13 mouse cellular contexts compared by ENCODE assay signal in genomic region chr9:44070844-44071231, GRCm38 (mm10). TPM values are rescaled to one million over a fixed set of nuclear protein-coding genes. Genes with fewer than 3 reads are reported as not detected.
DNase-seq lines count a peak whose midpoint lies in the region; ATAC-seq lines count a peak whose summit lies in the region.
"Had no signal": no experiment of that assay in that cellular context is flagged by ENCODE, and none has a peak within 500 bp of the region (broad histone marks: within the 10 kb centered on the region; RNA-seq: fewer than 3 reads in every experiment).

No protein-coding gene starts in this region.

- H3K9me3 ChIP-seq in forebrain, embryonic 14.5 days (replicated peaks; ENCODE audit: control insufficient read depth, low read length), result no peaks in the 10 kb centered on the region
- no peaks in the 10 kb centered on the region for H3K9me3 ChIP-seq in forebrain, embryonic 12.5 days
- H3K9me3 ChIP-seq in kidney, embryonic 15.5 days (replicated peaks), result no peaks in the 10 kb centered on the region
- no peaks in the 10 kb centered on the region for H3K9me3 ChIP-seq in hindbrain, embryonic 15.5 days
- H3K9me3 ChIP-seq: lung, embryonic 15.5 days had no signal

- H3K27me3 ChIP-seq in forebrain, embryonic 14.5 days (replicated peaks; ENCODE audit: control insufficient read depth, insufficient read depth, low read length), result no peaks in the 10 kb centered on the region
- H3K27me3 ChIP-seq in forebrain, embryonic 12.5 days, result peaks cover 16% of the 10 kb centered on the region
- no peaks in the 10 kb centered on the region for H3K27me3 ChIP-seq in kidney, embryonic 15.5 days
- no peaks in the 10 kb centered on the region for H3K27me3 ChIP-seq in hindbrain, embryonic 15.5 days

- H3K27ac ChIP-seq in forebrain, embryonic 14.5 days (ENCODE audit: low read depth, low read length), result no peak overlapping the region
- H3K27ac ChIP-seq in forebrain, embryonic 12.5 days, result no peak overlapping the region
- H3K27ac ChIP-seq in kidney, embryonic 15.5 days, result 0 out of 2 replicates have a peak overlapping the region, but pooled peaks have one; percentile 13
- H3K27ac ChIP-seq in hindbrain, embryonic 15.5 days (replicated peaks), result 0 out of 2 replicates have a peak overlapping the region, but pooled peaks have one; percentile 5
- H3K27ac ChIP-seq: lung, embryonic 15.5 days had no signal

- H3K4me1 ChIP-seq in forebrain, embryonic 14.5 days (ENCODE audit: control insufficient read depth, insufficient read depth, low read length), result peaks cover 21% of the 10 kb centered on the region
- H3K4me1 ChIP-seq in forebrain, embryonic 12.5 days, result peaks cover 55% of the 10 kb centered on the region
- H3K4me1 ChIP-seq in kidney, embryonic 15.5 days, result peaks cover 61% of the 10 kb centered on the region
- H3K4me1 ChIP-seq in hindbrain, embryonic 15.5 days (replicated peaks), result peaks cover 31% of the 10 kb centered on the region

- no peak overlapping the region for H3K4me3 ChIP-seq in forebrain, embryonic 14.5 days (ENCODE audit: low read depth, low read length)
- no peak overlapping the region for H3K4me3 ChIP-seq in forebrain, embryonic 12.5 days (replicated peaks)
- no peak overlapping the region for H3K4me3 ChIP-seq in kidney, embryonic 15.5 days (replicated peaks)
- H3K4me3 ChIP-seq in hindbrain, embryonic 15.5 days, result no peak overlapping the region
- H3K4me3 ChIP-seq: lung, embryonic 15.5 days had no signal

- no peak for DNase-seq in forebrain, embryonic 14.5 days (ENCODE audit: low spot score)
- no peak for DNase-seq in kidney, postnatal 10 days
- peak; percentile 32 for DNase-seq in embryo, embryonic 9.5 days (ENCODE audit: extremely low spot score)
- DNase-seq in urinary bladder, postnatal 36 days (ENCODE audit: low spot score in 2 of 2), result no peak
- DNase-seq in layer of hippocampus, adult 9-10 months (ENCODE audit: low spot score), result no peak
- DNase-seq: midbrain, embryonic 14.5 days had no signal

- no peak overlapping the region for H3K4me2 ChIP-seq in forebrain, embryonic 14.5 days (ENCODE audit: low read length)
- H3K4me2 ChIP-seq in forebrain, embryonic 12.5 days, result no peak overlapping the region
- no peak overlapping the region for H3K4me2 ChIP-seq in kidney, embryonic 15.5 days
- no peak overlapping the region for H3K4me2 ChIP-seq in hindbrain, embryonic 15.5 days
- H3K4me2 ChIP-seq: lung, embryonic 15.5 days had no signal

- no peak for ATAC-seq in forebrain, embryonic 14.5 days
- ATAC-seq in forebrain, embryonic 12.5 days (ENCODE audit: low FRiP score), result no peak
- no peak for ATAC-seq in kidney, embryonic 15.5 days (replicated peaks; ENCODE audit: low FRiP score)
- ATAC-seq in hindbrain, embryonic 15.5 days (ENCODE audit: low FRiP score, low read depth), result no peak

- H3K36me3 ChIP-seq in forebrain, embryonic 14.5 days (ENCODE audit: control insufficient read depth, insufficient read depth, low read length), result no peaks in the 10 kb centered on the region
- H3K36me3 ChIP-seq in forebrain, embryonic 12.5 days (replicated peaks), result no peaks in the 10 kb centered on the region
- H3K36me3 ChIP-seq in kidney, embryonic 15.5 days, result no peaks in the 10 kb centered on the region
- no peaks in the 10 kb centered on the region for H3K36me3 ChIP-seq in hindbrain, embryonic 15.5 days
- H3K36me3 ChIP-seq: lung, embryonic 15.5 days had no signal

- 57% methylated on average over 8 of the region's 8 CpGs for WGBS in forebrain, embryonic 14.5 days
- 49% methylated on average over 8 of the region's 8 CpGs for WGBS in forebrain, embryonic 12.5 days
- 23% methylated on average over 8 of the region's 8 CpGs for WGBS in kidney, embryonic 15.5 days
- WGBS in hindbrain, embryonic 15.5 days, result 42% methylated on average over 8 of the region's 8 CpGs

- 0 out of 2 replicates have a peak overlapping the region, but pooled peaks have one; percentile 5 for H3K9ac ChIP-seq in forebrain, embryonic 14.5 days (ENCODE audit: low read length)
- H3K9ac ChIP-seq in forebrain, embryonic 12.5 days, result no peak overlapping the region; the same call in 1 of the 2 replicates
- H3K9ac ChIP-seq in kidney, embryonic 15.5 days, result no peak overlapping the region
- no peak overlapping the region for H3K9ac ChIP-seq in hindbrain, embryonic 15.5 days
- H3K9ac ChIP-seq: lung, embryonic 15.5 days had no signal

RNA-seq across cellular contexts. Expression of gene Usp2, which starts 4.0 kb away (rescaled TPM):
- polyA plus RNA-seq in forebrain, embryonic 14.5 days (2014; fragmentation: Nextera tagmentation; extraction: Ambion mirVana), result 6.9 and 8.2 TPM in 2 replicates
- polyA plus RNA-seq in forebrain, embryonic 12.5 days (2016; fragmentation: Nextera tagmentation; extraction: Ambion mirVana), result 10.2 and 14.6 TPM in 2 replicates
- polyA plus RNA-seq in kidney, embryonic 15.5 days (2015; fragmentation: Nextera tagmentation; extraction: Ambion mirVana), result 31.9 and 36.8 TPM in 2 replicates
- 12.2 and 15.2 TPM in 2 replicates for polyA plus RNA-seq in hindbrain, embryonic 15.5 days (2015; fragmentation: Nextera tagmentation; extraction: Ambion mirVana)

RNA-seq across cellular contexts. Expression of gene Thy1, which starts 27.7 kb away (rescaled TPM):
- 3.6 and 5.0 TPM in 2 replicates for polyA plus RNA-seq in forebrain, embryonic 14.5 days (2014; fragmentation: Nextera tagmentation; extraction: Ambion mirVana)
- polyA plus RNA-seq in forebrain, embryonic 12.5 days (2016; fragmentation: Nextera tagmentation; extraction: Ambion mirVana), result not detected in 2 replicates
- 9.6 and 10.2 TPM in 2 replicates for polyA plus RNA-seq in kidney, embryonic 15.5 days (2015; fragmentation: Nextera tagmentation; extraction: Ambion mirVana)
- 7.2 and 8.2 TPM in 2 replicates for polyA plus RNA-seq in hindbrain, embryonic 15.5 days (2015; fragmentation: Nextera tagmentation; extraction: Ambion mirVana)
- polyA plus RNA-seq: C2C12 had no signal

RNA-seq across cellular contexts. Expression of gene Mfrp, which starts 30.7 kb away (rescaled TPM):
- polyA plus RNA-seq in forebrain, embryonic 14.5 days (2014; fragmentation: Nextera tagmentation; extraction: Ambion mirVana), result 0.31 TPM in 1 of 2 replicates, not detected in the other
- 0.27 and 0.33 TPM in 2 replicates for polyA plus RNA-seq in forebrain, embryonic 12.5 days (2016; fragmentation: Nextera tagmentation; extraction: Ambion mirVana)
- polyA plus RNA-seq in kidney, embryonic 15.5 days (2015; fragmentation: Nextera tagmentation; extraction: Ambion mirVana), result 0.13 TPM in 1 of 2 replicates, not detected in the other
- polyA plus RNA-seq in hindbrain, embryonic 15.5 days (2015; fragmentation: Nextera tagmentation; extraction: Ambion mirVana), result 0.13 and 0.35 TPM in 2 replicates
- polyA plus RNA-seq: thymus, postnatal 0 days had no signal

RNA-seq across cellular contexts. Expression of gene C1qtnf5, which starts 36.2 kb away (rescaled TPM):
- 2.6 and 3.2 TPM in 2 replicates for polyA plus RNA-seq in forebrain, embryonic 14.5 days (2014; fragmentation: Nextera tagmentation; extraction: Ambion mirVana)
- 0.58 and 0.73 TPM in 2 replicates for polyA plus RNA-seq in forebrain, embryonic 12.5 days (2016; fragmentation: Nextera tagmentation; extraction: Ambion mirVana)
- 4.5 and 5.2 TPM in 2 replicates for polyA plus RNA-seq in kidney, embryonic 15.5 days (2015; fragmentation: Nextera tagmentation; extraction: Ambion mirVana)
- 6.6 and 8.7 TPM in 2 replicates for polyA plus RNA-seq in hindbrain, embryonic 15.5 days (2015; fragmentation: Nextera tagmentation; extraction: Ambion mirVana)

RNA-seq across cellular contexts. Expression of gene Gm49380, which starts 42.5 kb away (rescaled TPM):
- 0.11 and 0.16 TPM in 2 replicates for polyA plus RNA-seq in forebrain, embryonic 14.5 days (2014; fragmentation: Nextera tagmentation; extraction: Ambion mirVana)
- polyA plus RNA-seq in forebrain, embryonic 12.5 days (2016; fragmentation: Nextera tagmentation; extraction: Ambion mirVana), result 0.14 and 0.36 TPM in 2 replicates
- 0.17 and 0.21 TPM in 2 replicates for polyA plus RNA-seq in kidney, embryonic 15.5 days (2015; fragmentation: Nextera tagmentation; extraction: Ambion mirVana)
- 0.13 TPM in 1 of 2 replicates, not detected in the other for polyA plus RNA-seq in hindbrain, embryonic 15.5 days (2015; fragmentation: Nextera tagmentation; extraction: Ambion mirVana)
- polyA plus RNA-seq: spleen, adult 2 months had no signal

Comparison
In these comparisons a context has a peak if more than half of its experiments do, and no peak if none do; other contexts are left out.
1. H3K27ac ChIP-seq: peak in kidney, embryonic 15.5 days (single experiment) and hindbrain, embryonic 15.5 days (single experiment); none in forebrain, embryonic 14.5 days (single experiment) and forebrain, embryonic 12.5 days (single experiment).